8 mouse cellular contexts compared by ENCODE assay signal in genomic region chr11:5098035-5098735, GRCm38 (mm10). TPM values are rescaled to one million over a fixed set of nuclear protein-coding genes. Genes with fewer than 3 reads are reported as not detected.
DNase-seq lines count a peak whose midpoint lies in the region; ATAC-seq and TF ChIP-seq lines count a peak whose summit lies in the region.

No protein-coding gene starts in this region.

- TF ChIP-seq POLR2A in limb, embryonic 14.5 days (IDR thresholded peaks at IDR 0.05; ENCODE audit: borderline replicate concordance, extremely low read depth, insufficient read depth, insufficient read length) = no peak

- H3K9ac ChIP-seq in intestine, postnatal 0 days (ENCODE audit: low read depth, low read length) = peak overlapping the region; percentile 94
- peak overlapping the region; percentile 99 for H3K9ac ChIP-seq in limb, embryonic 14.5 days (ENCODE audit: low read depth, low read length, severe bottlenecking)
- peak overlapping the region; percentile 87 for H3K9ac ChIP-seq in midbrain, embryonic 16.5 days (ENCODE audit: low read depth, low read length)

- no peaks in the 10 kb centered on the region for H3K9me3 ChIP-seq in intestine, postnatal 0 days (ENCODE audit: control insufficient read depth)
- no peaks in the 10 kb centered on the region for H3K9me3 ChIP-seq in limb, embryonic 14.5 days (ENCODE audit: control insufficient read depth, low read length)
- no peaks in the 10 kb centered on the region for H3K9me3 ChIP-seq in midbrain, embryonic 16.5 days (replicated peaks; ENCODE audit: control insufficient read depth, low read length, poor library complexity, severe bottlenecking)

- peaks cover 3% of the 10 kb centered on the region; the same call in 1 of the 2 replicates for H3K36me3 ChIP-seq in intestine, postnatal 0 days (ENCODE audit: control insufficient read depth, insufficient read depth)
- H3K36me3 ChIP-seq in limb, embryonic 14.5 days (ENCODE audit: control insufficient read depth, insufficient read depth, low read length) = peaks cover 3% of the 10 kb centered on the region; the same call in 1 of the 2 replicates
- no peaks in the 10 kb centered on the region for H3K36me3 ChIP-seq in midbrain, embryonic 16.5 days (ENCODE audit: control insufficient read depth, insufficient read depth, low read length)

- peak overlapping the region; percentile 98 for H3K4me3 ChIP-seq in intestine, postnatal 0 days (ENCODE audit: low read depth, low read length)
- H3K4me3 ChIP-seq in limb, embryonic 14.5 days (replicated peaks; ENCODE audit: low read length) = peak overlapping the region; percentile 100
- peak overlapping the region; percentile 95 for H3K4me3 ChIP-seq in midbrain, embryonic 16.5 days (ENCODE audit: low read depth, low read length)

- no peaks in the 10 kb centered on the region for H3K27me3 ChIP-seq in intestine, postnatal 0 days (replicated peaks; ENCODE audit: control insufficient read depth, insufficient read depth, low read length)
- H3K27me3 ChIP-seq in limb, embryonic 14.5 days (ENCODE audit: control insufficient read depth, insufficient read depth, low read length) = no peaks in the 10 kb centered on the region
- H3K27me3 ChIP-seq in midbrain, embryonic 16.5 days (ENCODE audit: control insufficient read depth, insufficient read depth, low read depth, low read length) = no peaks in the 10 kb centered on the region

- H3K27ac ChIP-seq in intestine, postnatal 0 days (ENCODE audit: low read depth, low read length) = peak overlapping the region; percentile 95
- H3K27ac ChIP-seq in limb, embryonic 14.5 days (replicated peaks; ENCODE audit: low read depth, low read length) = peak overlapping the region; percentile 98
- peak overlapping the region; percentile 99 for H3K27ac ChIP-seq in midbrain, embryonic 16.5 days (ENCODE audit: low read length)

- peak; percentile 6 to 29 for DNase-seq in monocyte, adult 2 months (ENCODE audit: low read depth in 1 of 2, low spot score in 2 of 2)
- peak; percentile 52 for DNase-seq in cerebellum, adult 8-10 months
- DNase-seq in forelimb bud, embryonic 11.5 days (ENCODE audit: low read depth, low spot score) = peak; percentile 13
- peak; percentile 29 for DNase-seq in limb, embryonic 14.5 days (ENCODE audit: low spot score)
- DNase-seq in telencephalon, adult 2 months (ENCODE audit: low read depth, low spot score) = peak; percentile 54

- TF ChIP-seq CTCF in intestine, postnatal 0 days (IDR thresholded peaks at IDR 0.05; ENCODE audit: low read depth) = no peak

- peaks cover 5% of the 10 kb centered on the region; the same call in 1 of the 2 replicates for H3K4me1 ChIP-seq in intestine, postnatal 0 days (replicated peaks; ENCODE audit: control insufficient read depth, insufficient read depth, low read length)
- peaks cover 25% of the 10 kb centered on the region for H3K4me1 ChIP-seq in limb, embryonic 14.5 days (ENCODE audit: control insufficient read depth, insufficient read depth, low read length)
- peaks cover 34% of the 10 kb centered on the region for H3K4me1 ChIP-seq in midbrain, embryonic 16.5 days (ENCODE audit: control insufficient read depth, insufficient read depth, low read length)

- under 1% methylated on average over 44 of the region's 44 CpGs for WGBS in intestine, postnatal 0 days
- 0% methylated on average over 41 of the region's 44 CpGs for WGBS in limb, embryonic 14.5 days
- under 1% methylated on average over 44 of the region's 44 CpGs for WGBS in midbrain, embryonic 16.5 days

- no peak; the same call in 1 of the 2 replicates for ATAC-seq in monocyte, adult 5-6 weeks (replicated peaks; ENCODE audit: insufficient number of reproducible peaks, low FRiP score, low TSS enrichment, poor library complexity, severe bottlenecking)
- no peak for ATAC-seq in intestine, postnatal 0 days
- no peak for ATAC-seq in limb, embryonic 14.5 days (ENCODE audit: low FRiP score, low read depth)
- ATAC-seq in midbrain, embryonic 16.5 days = peak; percentile 5

- H3K4me2 ChIP-seq in intestine, postnatal 0 days (replicated peaks; ENCODE audit: low read depth) = peak overlapping the region; percentile 81
- H3K4me2 ChIP-seq in limb, embryonic 14.5 days (replicated peaks; ENCODE audit: low read depth, low read length, severe bottlenecking) = peak overlapping the region; percentile 81
- H3K4me2 ChIP-seq in midbrain, embryonic 16.5 days (ENCODE audit: low read length) = peak overlapping the region; percentile 85

RNA-seq across cellular contexts. Expression of gene Rhbdd3, which starts 0.5 kb away (rescaled TPM):
- total RNA-seq in monocyte, adult 5-6 weeks (2017) = 1.6 to 13.7 TPM (median 9.1 TPM) in 3 replicates
- polyA plus RNA-seq in intestine, postnatal 0 days (2015; fragmentation: Nextera tagmentation; extraction: Ambion mirVana) = 17.1 and 17.5 TPM in 2 replicates
- polyA plus RNA-seq in limb, embryonic 14.5 days (2012; rRNA removed) = 48.1 and 63.9 TPM in 2 replicates
- 24.6 and 27.4 TPM in 2 replicates for polyA plus RNA-seq in limb, embryonic 14.5 days (2014; fragmentation: Nextera tagmentation; extraction: Ambion mirVana)
- 46.9 and 48.8 TPM in 2 replicates for polyA plus RNA-seq in midbrain, embryonic 16.5 days (2015; fragmentation: Nextera tagmentation; extraction: Ambion mirVana)

RNA-seq across cellular contexts. Expression of gene Ewsr1, which starts 0.9 kb away (rescaled TPM):
- 492 to 570 TPM (median 517 TPM) in 3 replicates for total RNA-seq in monocyte, adult 5-6 weeks (2017)
- polyA plus RNA-seq in intestine, postnatal 0 days (2015; fragmentation: Nextera tagmentation; extraction: Ambion mirVana) = 185 and 196 TPM in 2 replicates
- polyA plus RNA-seq in limb, embryonic 14.5 days (2012; rRNA removed) = 828 and 880 TPM in 2 replicates
- 357 and 409 TPM in 2 replicates for polyA plus RNA-seq in limb, embryonic 14.5 days (2014; fragmentation: Nextera tagmentation; extraction: Ambion mirVana)
- polyA plus RNA-seq in midbrain, embryonic 16.5 days (2015; fragmentation: Nextera tagmentation; extraction: Ambion mirVana) = 548 and 592 TPM in 2 replicates

RNA-seq across cellular contexts. Expression of gene Gas2l1, which starts 33.1 kb away (rescaled TPM):
- total RNA-seq in monocyte, adult 5-6 weeks (2017) = 1.2 to 13.9 TPM (median 3.2 TPM) in 3 replicates
- polyA plus RNA-seq in intestine, postnatal 0 days (2015; fragmentation: Nextera tagmentation; extraction: Ambion mirVana) = 18.9 and 22.8 TPM in 2 replicates
- 41.4 and 54.1 TPM in 2 replicates for polyA plus RNA-seq in limb, embryonic 14.5 days (2012; rRNA removed)
- polyA plus RNA-seq in limb, embryonic 14.5 days (2014; fragmentation: Nextera tagmentation; extraction: Ambion mirVana) = 38.0 and 43.9 TPM in 2 replicates
- 19.5 and 20.6 TPM in 2 replicates for polyA plus RNA-seq in midbrain, embryonic 16.5 days (2015; fragmentation: Nextera tagmentation; extraction: Ambion mirVana)

RNA-seq across cellular contexts. Expression of gene Rasl10a, which starts 40.3 kb away (rescaled TPM):
- 0.58 TPM in 1 of 3 replicates, not detected in the others for total RNA-seq in monocyte, adult 5-6 weeks (2017)
- polyA plus RNA-seq in intestine, postnatal 0 days (2015; fragmentation: Nextera tagmentation; extraction: Ambion mirVana) = 0.93 and 1.2 TPM in 2 replicates
- polyA plus RNA-seq in limb, embryonic 14.5 days (2012; rRNA removed) = 8.6 and 11.2 TPM in 2 replicates
- polyA plus RNA-seq in limb, embryonic 14.5 days (2014; fragmentation: Nextera tagmentation; extraction: Ambion mirVana) = 5.9 and 6.6 TPM in 2 replicates
- polyA plus RNA-seq in midbrain, embryonic 16.5 days (2015; fragmentation: Nextera tagmentation; extraction: Ambion mirVana) = 1.1 and 1.2 TPM in 2 replicates

RNA-seq across cellular contexts. Expression of gene Emid1, which starts 53.9 kb away (rescaled TPM):
- total RNA-seq in monocyte, adult 5-6 weeks (2017) = 7.4 to 24.4 TPM (median 10.2 TPM) in 3 replicates
- polyA plus RNA-seq in intestine, postnatal 0 days (2015; fragmentation: Nextera tagmentation; extraction: Ambion mirVana) = 47.9 and 56.4 TPM in 2 replicates
- 25.3 and 25.7 TPM in 2 replicates for polyA plus RNA-seq in limb, embryonic 14.5 days (2012; rRNA removed)
- polyA plus RNA-seq in limb, embryonic 14.5 days (2014; fragmentation: Nextera tagmentation; extraction: Ambion mirVana) = 30.9 and 32.2 TPM in 2 replicates
- polyA plus RNA-seq in midbrain, embryonic 16.5 days (2015; fragmentation: Nextera tagmentation; extraction: Ambion mirVana) = 9.5 and 12.4 TPM in 2 replicates
